Comparison of ENCODE assay signal across 2 mouse cellular contexts in genomic region chr11:31872546-31873261, GRCm38 (mm10).
TF ChIP-seq lines count a peak whose summit lies in the region.

No protein-coding gene starts in this region.

TF ChIP-seq in CH12.LX, 34 proteins besides CTCF, POLR2A, EP300 and RAD21:
- 0 out of 2 replicates have a peak, but pooled peaks have one; percentile 5 for TF ChIP-seq ETS1 (conservative IDR thresholded peaks at IDR 0.05; ENCODE audit: low read depth, low read length)
- TF ChIP-seq ZKSCAN1 (IDR thresholded peaks at IDR 0.05; ENCODE audit: borderline replicate concordance, low read depth, low read length): no peak

TF ChIP-seq in MEL, 35 proteins besides CTCF, POLR2A, EP300 and RAD21:
- TF ChIP-seq TBP (IDR thresholded peaks at IDR 0.05; ENCODE audit: low read depth, low read length) (no peak), MAZ (IDR thresholded peaks at IDR 0.05; ENCODE audit: low read depth, low read length) (no peak), USF1 (IDR thresholded peaks at IDR 0.05; ENCODE audit: low read depth, low read length) (no peak), CHD1 (IDR thresholded peaks at IDR 0.05; ENCODE audit: low read depth, low read length) (no peak), USF2 (IDR thresholded peaks at IDR 0.05; ENCODE audit: borderline replicate concordance in 1 of 2, insufficient read depth in 1 of 2, low read depth in 1 of 2, low read length in 2 of 2) (no peak), GATA1 (IDR thresholded peaks at IDR 0.05; ENCODE audit: low read depth, low read length) (no peak)
